Mouse (Mus musculus) stomach, embryonic 14.5 days (tissue): Measurements from ENCODE around the gene Ubxn10. TPM values are rescaled to one million over a fixed set of nuclear protein-coding genes. Genes with fewer than 3 reads are reported as not detected.

Experiments
- ATAC-seq: fragments of 200-750 bp; cut with Nextera tagmentation; 2 replicates; pipeline ENCODE4 v1.8.0; 2017; ENCODE audit warnings: low read depth, moderate TSS enrichment; ENCODE audit not compliant: insufficient number of reproducible peaks, insufficient read depth, low FRiP score
- H3K27ac ChIP-seq: fragments of 300-500 bp; sonication (generic); 2 replicates; pipeline ENCODE4 v1.5.1; 2014; ENCODE audit warnings: mild to moderate bottlenecking, low read length, moderate library complexity, mixed read lengths
- H3K27me3 ChIP-seq: fragments of 300-500 bp; sonication (generic); 2 replicates; pipeline ENCODE4 v1.6.1; 2014; ENCODE audit warnings: low read length, control low read depth, mixed read lengths; ENCODE audit not compliant: control insufficient read depth, insufficient read depth
- H3K36me3 ChIP-seq: fragments of 300-500 bp; sonication (generic); 2 replicates; pipeline ENCODE4 v1.6.1; 2014; ENCODE audit warnings: mild to moderate bottlenecking, control low read depth, low read length, moderate library complexity, mixed read lengths; ENCODE audit not compliant: control insufficient read depth, insufficient read depth
- H3K4me1 ChIP-seq: fragments of 300-500 bp; sonication (generic); 2 replicates; pipeline ENCODE4 v1.6.1; 2014; ENCODE audit warnings: low read length, control low read depth, mixed read lengths; ENCODE audit not compliant: control insufficient read depth, insufficient read depth
- H3K4me2 ChIP-seq: fragments of 300-500 bp; sonication (generic); replicated peaks from 2 replicates; pipeline ENCODE4 v1.6.1; 2014; ENCODE audit warnings: low read depth, low read length, control low read depth
- H3K4me3 ChIP-seq: fragments of 300-500 bp; sonication (generic); 2 replicates; pipeline ENCODE4 v1.5.1; 2014; ENCODE audit warnings: low read depth, low read length, control low read depth
- H3K9ac ChIP-seq: fragments of 300-500 bp; sonication (generic); replicated peaks from 2 replicates; pipeline ENCODE4 v1.6.1; 2014; ENCODE audit warnings: low read depth, mild to moderate bottlenecking, control low read depth, low read length, moderate library complexity, mixed read lengths
- H3K9me3 ChIP-seq: fragments of 300-500 bp; sonication (generic); 2 replicates; pipeline ENCODE4 v1.6.1; 2016; ENCODE audit warnings: low read depth, low read length, control low read depth; ENCODE audit not compliant: control insufficient read depth
- WGBS: fragments of 180-500 bp; shearing (Covaris S2); extraction: QIAGEN DNeasy Blood & Tissue Kit; methylation state at CpG from one replicate; pipeline ENCODE4 v1.1.7; 2014; 5-methylcytosine and 5-hydroxymethylcytosine counted together
- polyA plus RNA-seq: library from polyadenylated mRNA; unstranded; fragments of >200 nt; fragmentation: Nextera tagmentation; extraction: Ambion mirVana; gene quantifications from 2 replicates; pipeline ENCODE4 v1.2.1, GENCODE M21; 2014

Gene Ubxn10
- polyA plus RNA-seq, 1 experiment from 2014 or later, result 0.97 TPM

DNA sequence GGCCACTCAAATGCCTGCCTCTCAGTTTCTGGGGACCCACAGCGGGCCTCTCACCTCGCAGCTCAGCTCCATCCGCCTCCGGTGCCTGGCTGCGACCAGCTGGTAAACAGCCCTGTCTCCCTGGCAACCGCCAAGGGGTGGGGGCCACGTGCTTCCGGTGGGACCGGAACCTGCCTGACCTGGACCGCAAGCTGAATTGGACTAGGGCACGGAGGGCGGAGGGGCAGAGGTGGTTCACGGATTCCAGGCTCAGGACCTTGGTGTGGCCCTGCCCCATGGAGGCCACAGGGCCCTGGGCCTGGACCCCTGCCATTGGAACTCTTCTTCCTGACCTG, 11.9 kb downstream of the Ubxn10 start:
- Histone ChIP-seq H3K4me1 (peaks cover 16% of the 10 kb centered on the region), H3K36me3 (no peaks in the 10 kb centered on the region), H3K4me2 (peak overlapping the region; percentile 48), H3K27me3 (no peaks in the 10 kb centered on the region), H3K9me3 (no peaks in the 10 kb centered on the region), H3K9ac (no peak overlapping the region), H3K27ac (peak overlapping the region; percentile 17; the same call in 1 of the 2 replicates), H3K4me3 (peak overlapping the region; percentile 20; the same call in 1 of the 2 replicates)
- WGBS, result 2% methylated on average over 13 of the region's 13 CpGs
- peak; percentile 57; the same call in 1 of the 2 replicates for ATAC-seq

DNA sequence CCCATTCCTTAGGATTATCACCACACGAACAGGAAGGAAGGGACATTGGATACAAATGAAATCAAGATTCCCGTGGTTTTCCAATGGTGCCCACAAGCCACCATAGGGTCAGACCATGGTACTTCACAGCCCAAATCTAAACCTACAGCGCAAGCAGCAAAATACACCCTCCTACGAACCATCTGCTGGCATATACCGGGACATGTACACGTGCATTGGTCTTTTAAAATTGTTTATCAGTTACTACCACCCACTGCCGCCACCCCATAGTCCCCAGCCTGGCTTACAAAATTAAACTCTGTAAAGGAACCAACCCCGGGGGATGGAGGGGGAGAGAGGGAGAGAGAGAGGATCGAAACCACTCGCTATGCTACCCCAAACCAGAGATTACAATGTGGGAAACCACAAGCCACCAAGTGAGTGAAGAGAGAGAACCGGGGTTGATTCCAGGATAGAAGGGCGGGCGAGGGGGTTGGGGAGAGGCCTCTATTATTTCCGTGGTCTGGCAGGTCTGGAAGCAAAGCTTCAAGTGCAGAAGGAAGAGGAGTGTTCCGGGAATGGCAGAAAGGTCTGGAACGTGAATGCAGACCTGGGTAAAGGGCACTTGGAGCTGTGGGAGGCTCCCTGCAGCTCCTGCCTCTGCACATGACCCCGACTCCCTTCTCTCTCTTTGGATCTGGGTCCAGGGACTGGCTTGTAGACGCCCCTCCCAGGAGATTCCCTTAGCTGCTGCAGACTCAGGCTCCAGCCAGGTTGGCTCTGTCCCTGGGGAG, 12.4 kb downstream of the Ubxn10 start, which contains the start of gene Pla2g2c:
Pla2g2c (plus strand) TSS at position 439 of the 773 bp plus-strand sequence.
- no peaks in the 10 kb centered on the region for H3K27me3 ChIP-seq
- no peaks in the 10 kb centered on the region for H3K36me3 ChIP-seq
- H3K4me1 ChIP-seq, result peaks cover 16% of the 10 kb centered on the region
- peak within 1 kb of the TSS; percentile 20; the same call in 1 of the 2 replicates for H3K4me3 ChIP-seq
- peak within 1 kb of the TSS; percentile 48 for H3K4me2 ChIP-seq
- H3K9ac ChIP-seq, result no peak within 1 kb of the TSS
- no peaks in the 10 kb centered on the region for H3K9me3 ChIP-seq
- peak within 1 kb of the TSS; percentile 17; the same call in 1 of the 2 replicates for H3K27ac ChIP-seq
- 42% methylated on average over 18 of the region's 18 CpGs for WGBS
- ATAC-seq, result peak; percentile 50

DNA sequence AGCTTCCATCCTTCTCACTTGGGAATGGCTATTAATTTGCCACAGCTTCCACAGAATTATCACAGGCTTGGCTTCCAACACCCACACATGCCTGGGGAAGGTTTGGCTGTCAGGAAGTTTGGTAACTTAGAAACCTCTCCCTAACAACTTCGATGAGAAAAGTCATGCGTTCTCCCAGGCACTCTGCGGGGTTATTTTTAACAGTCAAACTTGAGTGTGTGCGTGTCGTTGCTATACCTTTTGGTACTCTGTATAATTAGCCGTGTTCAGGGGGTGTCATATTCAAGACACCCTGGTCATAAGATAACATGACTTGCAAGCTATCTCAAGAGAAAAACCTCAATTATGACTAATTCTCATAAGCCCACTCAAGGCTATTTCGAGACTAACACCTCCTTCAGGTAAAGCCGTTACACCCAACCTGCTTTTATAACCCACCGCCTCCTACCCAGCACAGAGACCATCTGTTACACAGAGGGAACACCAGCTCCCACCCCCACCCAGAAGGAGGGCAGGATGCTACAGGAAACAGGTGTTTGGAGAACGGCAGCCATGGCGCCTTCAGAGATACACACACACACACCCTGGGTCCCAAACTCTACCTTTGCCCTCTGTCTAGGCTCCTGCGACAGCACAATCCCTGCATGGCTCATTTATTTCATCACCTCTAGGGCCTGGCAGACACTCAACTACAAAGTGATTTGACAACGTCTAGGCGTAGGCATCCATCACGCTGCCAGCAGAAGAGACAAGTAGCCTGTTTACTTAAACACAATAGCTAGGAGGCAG, 13.3 kb downstream of the Ubxn10 start:
- Histone ChIP-seq H3K36me3 (no peaks in the 10 kb centered on the region), H3K4me3 (no peak overlapping the region), H3K27me3 (no peaks in the 10 kb centered on the region), H3K4me1 (peaks cover 16% of the 10 kb centered on the region), H3K27ac (no peak overlapping the region), H3K9me3 (no peaks in the 10 kb centered on the region), H3K9ac (no peak overlapping the region), H3K4me2 (no peak overlapping the region)
- no peak for ATAC-seq
- 46% methylated on average over 15 of the region's 15 CpGs for WGBS

DNA sequence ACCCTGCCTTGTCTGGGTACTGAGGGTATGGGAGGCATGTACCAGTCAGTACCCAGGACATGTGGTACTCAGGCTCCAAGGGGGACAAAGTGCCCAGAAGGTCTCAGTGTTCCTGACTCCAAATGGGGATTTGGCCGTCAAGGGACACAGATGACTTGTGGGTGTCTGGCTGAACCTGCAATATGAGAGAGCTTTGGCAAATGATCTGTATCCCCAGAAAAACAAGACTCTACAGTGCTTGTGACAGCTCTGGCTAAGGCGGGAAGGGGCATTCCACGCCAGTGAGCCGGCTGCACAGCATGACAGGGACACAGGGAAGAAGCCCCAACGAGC, 17.7 kb downstream of the Ubxn10 start:
- no peak overlapping the region for H3K4me3 ChIP-seq
- no peaks in the 10 kb centered on the region for H3K27me3 ChIP-seq
- no peak overlapping the region for H3K27ac ChIP-seq
- 85% methylated on average over 5 of the region's 5 CpGs for WGBS
- H3K9ac ChIP-seq, result no peak overlapping the region
- no peak overlapping the region for H3K4me2 ChIP-seq
- H3K4me1 ChIP-seq, result 0 out of 2 replicates have a peak, but pooled peaks cover 3% of the 10 kb centered on the region
- no peak for ATAC-seq
- H3K9me3 ChIP-seq, result no peaks in the 10 kb centered on the region
- H3K36me3 ChIP-seq, result no peaks in the 10 kb centered on the region

DNA sequence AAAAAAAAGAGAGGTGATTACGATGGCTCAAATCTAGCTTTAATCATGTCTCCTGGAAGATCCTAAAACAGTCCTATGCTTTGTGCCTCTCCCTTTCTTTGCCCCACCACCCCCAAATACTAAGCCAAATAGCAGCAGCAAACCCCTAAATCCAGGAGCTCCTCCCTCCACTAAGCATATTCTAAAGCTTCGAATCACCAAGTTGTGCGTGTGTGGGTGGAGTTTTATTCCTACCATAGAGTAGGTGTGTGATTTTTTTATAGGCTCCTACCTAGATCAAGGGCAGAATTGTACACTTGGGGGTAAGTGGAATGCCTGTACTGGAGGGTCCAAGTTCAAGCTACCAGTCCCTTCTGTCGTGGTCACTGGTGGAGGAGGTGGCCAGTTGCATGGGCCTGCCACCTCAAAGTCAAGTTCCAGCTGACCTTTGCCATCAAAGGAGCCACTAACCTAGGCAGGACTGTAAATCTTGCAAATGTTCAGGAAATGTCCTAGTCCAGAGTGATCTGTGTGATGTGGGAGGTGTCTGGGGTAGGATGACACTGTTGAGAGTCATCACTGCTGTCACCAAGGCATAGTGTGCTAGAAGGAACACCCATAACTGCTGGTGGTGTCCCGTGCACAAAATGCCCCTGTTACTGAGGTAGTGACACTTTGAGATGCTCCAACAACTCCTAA, 18.2 kb downstream of the Ubxn10 start:
- H3K4me2 ChIP-seq, result no peak overlapping the region
- H3K9me3 ChIP-seq, result no peaks in the 10 kb centered on the region
- H3K36me3 ChIP-seq, result no peaks in the 10 kb centered on the region
- 0 out of 2 replicates have a peak, but pooled peaks cover 3% of the 10 kb centered on the region for H3K4me1 ChIP-seq
- 80% methylated on average over 5 of the region's 5 CpGs for WGBS
- no peak overlapping the region for H3K9ac ChIP-seq
- no peak for ATAC-seq
- no peak overlapping the region for H3K27ac ChIP-seq
- H3K27me3 ChIP-seq, result no peaks in the 10 kb centered on the region
- no peak overlapping the region for H3K4me3 ChIP-seq

DNA sequence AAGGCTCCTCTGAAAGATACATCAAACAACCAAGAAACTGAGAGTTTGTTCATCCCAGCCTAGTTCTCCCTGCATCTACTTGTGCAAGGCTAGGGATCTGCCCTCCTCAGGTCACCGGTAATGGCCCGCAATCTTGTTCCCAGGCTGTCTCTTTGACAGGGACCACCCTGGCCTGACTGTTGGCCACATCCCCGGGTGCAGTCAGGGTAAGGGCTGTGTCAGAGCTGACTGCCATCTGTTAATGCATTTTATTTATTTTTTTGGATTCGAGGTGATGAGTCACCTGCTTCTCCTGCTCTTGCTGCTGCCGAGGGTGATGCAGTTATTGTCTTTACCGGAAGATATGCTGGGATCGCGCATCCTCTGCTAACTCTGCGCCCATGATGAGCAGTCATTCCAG, 20.3 kb downstream of the Ubxn10 start:
- Histone ChIP-seq H3K27ac (no peak overlapping the region), H3K36me3 (no peaks in the 10 kb centered on the region), H3K4me3 (no peak overlapping the region), H3K4me1 (no peaks in the 10 kb centered on the region), H3K9me3 (no peaks in the 10 kb centered on the region), H3K4me2 (no peak overlapping the region), H3K9ac (no peak overlapping the region), H3K27me3 (no peaks in the 10 kb centered on the region)
- no peak for ATAC-seq
- 78% methylated on average over 9 of the region's 9 CpGs for WGBS

DNA sequence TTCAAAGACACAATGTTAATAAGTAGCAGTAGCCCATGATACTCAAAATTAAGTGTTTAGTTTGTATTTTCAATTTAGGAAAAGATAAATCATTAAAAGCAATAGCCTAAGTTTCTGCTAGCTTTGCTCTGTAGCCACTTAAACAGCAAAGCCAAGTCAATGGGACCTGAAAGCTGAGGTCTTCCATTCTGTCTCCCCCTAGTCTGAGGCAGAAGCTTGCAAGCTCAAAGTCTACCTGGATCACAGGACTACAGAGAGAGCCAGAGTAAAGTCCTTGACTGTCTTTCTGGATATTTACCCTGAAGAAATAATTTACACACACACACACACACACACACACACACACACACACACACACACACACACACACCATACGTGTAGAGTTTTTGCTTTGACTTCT, 22.8 kb downstream of the Ubxn10 start:
- Histone ChIP-seq H3K27me3 (no peaks in the 10 kb centered on the region), H3K4me3 (no peak overlapping the region), H3K36me3 (no peaks in the 10 kb centered on the region), H3K4me2 (no peak overlapping the region), H3K4me1 (no peaks in the 10 kb centered on the region), H3K9ac (no peak overlapping the region), H3K27ac (no peak overlapping the region), H3K9me3 (no peaks in the 10 kb centered on the region)
- ATAC-seq, result no peak
- WGBS, result 68% methylated on average over 1 of the region's 1 CpGs

DNA sequence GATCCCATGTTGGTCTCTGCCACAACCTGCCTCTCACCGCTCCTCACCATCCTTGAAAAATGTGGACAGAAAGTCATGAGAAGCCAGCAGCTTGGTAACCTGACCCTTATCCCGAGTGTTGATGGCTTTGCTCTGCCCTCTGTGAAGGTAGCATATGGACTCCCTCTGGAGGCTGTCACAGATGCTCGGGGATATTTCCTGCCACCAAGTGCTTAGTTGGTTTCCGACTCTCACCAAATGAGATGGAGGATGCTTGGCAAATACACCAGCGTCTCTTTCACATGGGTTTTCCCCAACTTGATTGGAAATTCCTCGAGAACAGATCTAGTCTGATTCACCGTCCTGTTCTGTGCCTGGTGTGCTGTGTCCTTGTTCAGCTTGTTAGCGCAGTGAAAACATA, 24.3 kb downstream of the Ubxn10 start:
- H3K9me3 ChIP-seq, result no peaks in the 10 kb centered on the region
- no peak overlapping the region for H3K4me2 ChIP-seq
- no peaks in the 10 kb centered on the region for H3K4me1 ChIP-seq
- H3K27ac ChIP-seq, result no peak overlapping the region
- WGBS, result 72% methylated on average over 8 of the region's 8 CpGs
- H3K4me3 ChIP-seq, result no peak overlapping the region
- no peak for ATAC-seq
- H3K9ac ChIP-seq, result no peak overlapping the region
- H3K36me3 ChIP-seq, result no peaks in the 10 kb centered on the region
- H3K27me3 ChIP-seq, result no peaks in the 10 kb centered on the region
